Mouse (Mus musculus) liver, embryonic 11.5 days (tissue): ENCODE measurements at regions not wholly inside any gene's neighbourhood (a gene's known extent, or its start where the extent isn't known, plus 50 kb on each side); places are given as distances from the start of the nearest gene placed in this dataset.

Experiments used
- ATAC-seq: fragments of 200-750 bp; cut with Nextera tagmentation; replicated peaks from 2 replicates; pipeline ENCODE4 v1.8.0; 2017; ENCODE audit warnings: moderate number of reproducible peaks, mild to moderate bottlenecking, moderate TSS enrichment, moderate library complexity; ENCODE audit not compliant: low FRiP score
- DNase-seq: peaks from one replicate; pipeline ENCODE4 v3.0.0-alpha.2; 2017; ENCODE audit warnings: low spot score
- H3K27ac ChIP-seq: fragments of 300-500 bp; sonication (generic); 2 replicates; pipeline ENCODE4 v1.5.1; 2014; ENCODE audit warnings: mild to moderate bottlenecking, low read depth, low read length, control low read depth
- H3K27me3 ChIP-seq: fragments of 300-500 bp; sonication (generic); replicated peaks from 2 replicates; pipeline ENCODE4 v1.6.1; 2014; ENCODE audit warnings: low read length, mixed read lengths; ENCODE audit not compliant: control insufficient read depth, insufficient read depth
- H3K36me3 ChIP-seq: fragments of 300-500 bp; sonication (generic); 2 replicates; pipeline ENCODE4 v1.6.1; 2014; ENCODE audit warnings: mild to moderate bottlenecking, low read length, moderate library complexity, mixed read lengths; ENCODE audit not compliant: control insufficient read depth, insufficient read depth
- H3K4me1 ChIP-seq: fragments of 300-500 bp; sonication (generic); replicated peaks from 2 replicates; pipeline ENCODE4 v1.6.1; 2014; ENCODE audit warnings: low read length, mixed read lengths; ENCODE audit not compliant: control insufficient read depth, insufficient read depth
- H3K4me2 ChIP-seq: fragments of 300-500 bp; sonication (generic); 2 replicates; pipeline ENCODE4 v1.6.1; 2014; ENCODE audit warnings: mild to moderate bottlenecking, control low read depth, moderate library complexity
- H3K4me3 ChIP-seq: fragments of 300-500 bp; sonication (generic); 2 replicates; pipeline ENCODE4 v1.5.1; 2014; ENCODE audit warnings: low read depth, low read length, control low read depth
- H3K9ac ChIP-seq: fragments of 300-500 bp; sonication (generic); 2 replicates; pipeline ENCODE4 v1.6.1; 2014; ENCODE audit warnings: low read depth, low read length, control low read depth
- H3K9me3 ChIP-seq: fragments of 300-500 bp; sonication (generic); 2 replicates; pipeline ENCODE4 v1.6.1; 2016; ENCODE audit warnings: low read length, inconsistent platforms, mixed read lengths; ENCODE audit not compliant: control insufficient read depth
- WGBS: fragments of 180-500 bp; shearing (Covaris S2); extraction: QIAGEN DNeasy Blood & Tissue Kit; methylation state at CpG from one replicate; pipeline ENCODE4 v1.1.7; 2014; 5-methylcytosine and 5-hydroxymethylcytosine counted together

GRCm38 (mm10) chr6:51641965-51642364 is 118.3 kb downstream of the Snx10 start:
- H3K36me3 ChIP-seq, result no peaks in the 10 kb centered on the region
- no peak overlapping the region for H3K4me2 ChIP-seq
- H3K27ac ChIP-seq, result no peak overlapping the region
- no peak for ATAC-seq
- no peaks in the 10 kb centered on the region for H3K4me1 ChIP-seq
- no peak overlapping the region for H3K9ac ChIP-seq
- no peak overlapping the region for H3K4me3 ChIP-seq
- H3K9me3 ChIP-seq, result no peaks in the 10 kb centered on the region
- no peaks in the 10 kb centered on the region; the same call in 1 of the 2 replicates for H3K27me3 ChIP-seq
- 78% methylated on average over 5 of the region's 5 CpGs for WGBS
- no peak for DNase-seq

- Histone ChIP-seq H3K9ac (no peak overlapping the region), H3K4me3 (no peak overlapping the region), H3K9me3 (no peaks in the 10 kb centered on the region), H3K36me3 (no peaks in the 10 kb centered on the region), H3K4me1 (no peaks in the 10 kb centered on the region), H3K4me2 (no peak overlapping the region), H3K27ac (no peak overlapping the region), H3K27me3 (no peaks in the 10 kb centered on the region)
- WGBS, result 86% methylated on average over 7 of the region's 7 CpGs
- ATAC-seq (no peak), DNase-seq (no peak)
These were observed 125.1 kb downstream of the Snx10 start for GRCm38 (mm10) chr6:51648813-51649212.

DNA sequence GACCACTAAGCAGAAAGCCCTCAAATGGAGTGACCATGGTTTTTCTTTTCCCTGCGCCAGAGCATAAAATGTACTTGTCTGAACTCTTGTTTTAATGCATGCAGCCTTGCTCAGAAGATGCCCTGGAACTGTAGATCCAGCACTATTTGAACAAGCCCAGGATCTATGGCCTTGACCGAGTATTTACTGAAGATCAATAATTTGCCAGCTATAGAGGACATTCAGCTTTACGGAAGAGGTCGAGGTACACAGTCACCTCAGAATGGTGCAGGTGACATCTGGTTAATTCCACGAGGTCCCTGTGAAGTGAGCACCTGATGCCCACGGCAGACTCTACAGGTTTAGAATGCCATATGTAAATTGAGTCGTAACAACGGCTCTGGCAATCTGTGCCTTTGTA is 130.1 kb downstream of the Snx10 start:
- H3K9me3 ChIP-seq, result no peaks in the 10 kb centered on the region
- no peaks in the 10 kb centered on the region for H3K4me1 ChIP-seq
- no peak overlapping the region for H3K4me2 ChIP-seq
- ATAC-seq (no peak), DNase-seq (no peak)
- H3K36me3 ChIP-seq, result no peaks in the 10 kb centered on the region
- WGBS, result 81% methylated on average over 8 of the region's 8 CpGs
- H3K9ac ChIP-seq, result no peak overlapping the region
- no peaks in the 10 kb centered on the region for H3K27me3 ChIP-seq
- no peak overlapping the region for H3K27ac ChIP-seq
- no peak overlapping the region for H3K4me3 ChIP-seq

GRCm38 (mm10) chr6:51654991-51655390 is 131.3 kb downstream of the Snx10 start:
- Histone ChIP-seq H3K4me3 (no peak overlapping the region), H3K9me3 (no peaks in the 10 kb centered on the region), H3K27me3 (no peaks in the 10 kb centered on the region), H3K4me2 (no peak overlapping the region), H3K36me3 (no peaks in the 10 kb centered on the region), H3K4me1 (no peaks in the 10 kb centered on the region), H3K9ac (no peak overlapping the region), H3K27ac (no peak overlapping the region)
- DNase-seq (no peak), ATAC-seq (no peak)
- WGBS, result 84% methylated on average over 4 of the region's 4 CpGs

DNA sequence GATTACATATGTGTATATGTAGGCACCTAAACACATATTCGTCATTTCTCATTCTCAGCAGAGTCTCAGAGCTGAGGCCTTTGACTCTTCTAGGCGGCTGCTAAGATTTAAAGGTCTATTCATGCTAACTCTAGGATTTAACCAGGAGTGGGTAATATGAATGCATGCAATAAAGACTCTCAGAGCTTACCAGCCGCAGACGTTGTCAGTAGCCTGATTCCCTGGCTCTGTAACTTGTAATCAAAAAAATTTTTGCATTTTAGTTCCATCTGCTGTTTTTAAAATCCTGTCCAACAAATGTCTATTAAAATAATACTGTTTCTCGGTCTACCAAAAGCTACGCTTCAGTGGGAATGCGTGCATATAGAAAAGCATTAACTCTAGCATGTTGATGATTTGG is 132.4 kb downstream of the Snx10 start:
- Histone ChIP-seq H3K9ac (no peak overlapping the region), H3K27ac (no peak overlapping the region), H3K4me3 (no peak overlapping the region), H3K27me3 (no peaks in the 10 kb centered on the region), H3K9me3 (no peaks in the 10 kb centered on the region), H3K4me1 (no peaks in the 10 kb centered on the region), H3K36me3 (no peaks in the 10 kb centered on the region), H3K4me2 (no peak overlapping the region)
- 84% methylated on average over 7 of the region's 7 CpGs for WGBS
- ATAC-seq (no peak), DNase-seq (no peak)

DNA sequence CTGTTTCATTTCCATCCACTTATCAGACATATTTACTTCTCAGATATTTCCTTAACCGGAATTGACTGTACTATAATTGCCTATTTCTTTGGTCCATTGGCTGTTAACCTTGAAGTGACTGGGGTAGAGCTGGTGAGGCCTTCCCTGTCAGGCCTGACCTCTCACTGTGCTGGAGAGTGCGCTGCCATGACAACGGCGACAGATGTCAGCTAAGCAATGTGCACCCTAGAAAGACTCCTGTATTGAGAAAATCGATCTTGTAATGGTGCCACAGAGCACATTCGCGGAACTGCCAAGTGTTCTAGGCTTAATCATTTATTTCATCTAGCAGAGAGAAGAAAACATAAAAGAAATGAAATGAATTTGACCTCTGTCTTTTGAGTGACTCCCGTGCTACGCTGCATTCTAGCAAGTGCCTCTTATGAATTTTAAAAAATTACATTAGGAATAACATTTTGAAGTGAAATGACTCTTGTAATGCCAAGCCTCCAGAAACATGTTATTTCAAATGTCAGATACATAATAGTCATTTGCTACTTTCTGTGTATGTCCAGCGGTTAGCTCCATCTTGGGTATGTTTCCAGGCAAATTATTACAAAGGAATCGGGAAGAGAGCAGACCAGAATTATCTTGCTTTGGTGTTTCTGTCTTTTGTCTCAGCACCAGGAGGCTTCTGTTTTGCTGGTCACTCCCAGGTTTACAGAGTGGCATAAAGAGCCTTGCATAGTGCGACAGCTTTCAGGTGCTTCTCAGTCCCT is 133.4 kb downstream of the Snx10 start:
- 71% methylated on average over 12 of the region's 12 CpGs for WGBS
- Histone ChIP-seq H3K27ac (no peak overlapping the region), H3K36me3 (no peaks in the 10 kb centered on the region), H3K4me2 (no peak overlapping the region), H3K4me3 (no peak overlapping the region), H3K27me3 (no peaks in the 10 kb centered on the region), H3K9ac (no peak overlapping the region), H3K9me3 (no peaks in the 10 kb centered on the region), H3K4me1 (no peaks in the 10 kb centered on the region)
- DNase-seq (no peak), ATAC-seq (no peak)

DNA sequence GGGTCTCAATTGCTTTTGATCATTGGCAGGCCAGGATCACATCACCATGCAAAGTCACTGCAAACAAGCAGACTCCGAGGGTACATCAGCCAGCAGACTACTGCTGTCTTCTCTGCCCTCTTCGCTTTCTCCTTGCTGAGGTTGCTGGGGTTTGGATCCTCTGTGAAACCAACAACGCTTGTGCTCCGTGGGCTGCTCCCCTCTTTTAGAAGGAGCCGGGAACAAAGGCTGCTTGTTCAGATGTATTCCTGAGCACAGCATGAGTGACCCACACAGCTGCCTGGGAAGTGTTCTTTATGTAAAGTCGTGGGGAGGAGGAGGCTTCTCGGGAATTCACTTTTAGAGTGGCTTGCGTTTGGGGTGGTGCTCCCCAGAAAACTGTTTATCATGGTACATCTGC is 134.7 kb downstream of the Snx10 start:
- Histone ChIP-seq H3K4me1 (no peaks in the 10 kb centered on the region), H3K4me3 (no peak overlapping the region), H3K36me3 (no peaks in the 10 kb centered on the region), H3K4me2 (no peak overlapping the region), H3K27ac (no peak overlapping the region), H3K27me3 (no peaks in the 10 kb centered on the region), H3K9me3 (no peaks in the 10 kb centered on the region), H3K9ac (no peak overlapping the region)
- DNase-seq (no peak), ATAC-seq (no peak)
- 61% methylated on average over 8 of the region's 8 CpGs for WGBS

DNA sequence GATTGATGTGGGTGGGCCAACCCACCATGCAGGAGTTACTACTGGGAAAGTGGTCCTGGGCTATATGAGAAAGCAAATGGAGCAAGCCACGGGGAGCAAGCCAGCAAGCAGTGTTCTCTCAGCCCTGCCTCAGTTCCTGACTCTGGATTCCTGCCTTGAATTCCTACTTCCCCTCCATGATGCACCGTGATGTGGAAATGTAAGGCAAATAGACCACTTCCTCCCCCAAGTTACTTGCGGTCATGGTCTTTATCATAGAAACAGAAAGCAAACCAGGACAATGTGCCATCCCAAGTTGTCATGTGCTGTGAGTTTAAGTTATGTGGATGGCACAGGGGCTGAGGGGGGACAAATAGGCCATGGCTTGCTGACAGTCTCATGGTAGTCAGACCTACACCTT is 139.5 kb downstream of the Snx10 start:
- 79% methylated on average over 3 of the region's 3 CpGs for WGBS
- ATAC-seq, result no peak
- no peak for DNase-seq
- H3K27ac ChIP-seq, result no peak overlapping the region
- no peaks in the 10 kb centered on the region; the same call in none of the 2 replicates for H3K9me3 ChIP-seq
- H3K4me1 ChIP-seq, result no peaks in the 10 kb centered on the region
- H3K27me3 ChIP-seq, result no peaks in the 10 kb centered on the region
- H3K4me2 ChIP-seq, result no peak overlapping the region
- no peak overlapping the region for H3K9ac ChIP-seq
- no peaks in the 10 kb centered on the region for H3K36me3 ChIP-seq
- no peak overlapping the region for H3K4me3 ChIP-seq

GRCm38 (mm10) chr6:51664049-51664448 is 140.3 kb downstream of the Snx10 start:
- Histone ChIP-seq H3K27ac (no peak overlapping the region), H3K4me1 (no peaks in the 10 kb centered on the region), H3K4me3 (no peak overlapping the region), H3K36me3 (no peaks in the 10 kb centered on the region), H3K4me2 (no peak overlapping the region), H3K9me3 (no peaks in the 10 kb centered on the region; the same call in none of the 2 replicates), H3K27me3 (no peaks in the 10 kb centered on the region; the same call in 1 of the 2 replicates), H3K9ac (no peak overlapping the region)
- no peak for ATAC-seq
- 88% methylated on average over 5 of the region's 5 CpGs for WGBS
- no peak for DNase-seq
